Mouse (Mus musculus) hindbrain, postnatal 0 days (tissue): Measurements from ENCODE around the gene Asf1a. TPM values are rescaled to one million over a fixed set of nuclear protein-coding genes. Genes with fewer than 3 reads are reported as not detected.
"Not testable (repeated sequence)": the region's sequence is repeated elsewhere in the genome, so short reads cannot be mapped to it uniquely, and the experiment has no call there.

Experiments used
- ATAC-seq: fragments of 200-750 bp; cut with Nextera tagmentation; 2 replicates; pipeline ENCODE4 v1.8.0; 2017; ENCODE audit warnings: mild to moderate bottlenecking, moderate TSS enrichment, moderate library complexity
- DNase-seq: peaks from one replicate; pipeline ENCODE4 v3.0.0-alpha.2; 2015; ENCODE audit warnings: low spot score
- H3K27ac ChIP-seq: fragments of 300-500 bp; sonication (generic); 2 replicates; pipeline ENCODE4 v1.5.1; 2014; ENCODE audit warnings: mild to moderate bottlenecking
- H3K27me3 ChIP-seq: fragments of 300-500 bp; sonication (generic); 2 replicates; pipeline ENCODE4 v1.6.1; 2014; ENCODE audit warnings: low read length, mixed read lengths; ENCODE audit not compliant: insufficient read depth
- H3K36me3 ChIP-seq: fragments of 300-500 bp; sonication (generic); 2 replicates; pipeline ENCODE4 v1.6.1; 2014; ENCODE audit warnings: low read length, mixed read lengths; ENCODE audit not compliant: insufficient read depth
- H3K4me1 ChIP-seq: fragments of 300-500 bp; sonication (generic); 2 replicates; pipeline ENCODE4 v1.6.1; 2014; ENCODE audit warnings: antibody characterized with exemption, low read length, mixed read lengths; ENCODE audit not compliant: insufficient read depth
- H3K4me2 ChIP-seq: fragments of 300-500 bp; sonication (generic); 2 replicates; pipeline ENCODE4 v1.6.1; 2014; ENCODE audit warnings: low read depth, mild to moderate bottlenecking, low read length, moderate library complexity, mixed read lengths
- H3K4me3 ChIP-seq: fragments of 300-500 bp; sonication (generic); 2 replicates; pipeline ENCODE4 v1.5.1; 2014; ENCODE audit warnings: low read length
- H3K9ac ChIP-seq: fragments of 300-500 bp; sonication (generic); replicated peaks from 2 replicates; pipeline ENCODE4 v1.6.1; 2014; ENCODE audit warnings: mild to moderate bottlenecking, low read length, moderate library complexity, mixed read lengths
- H3K9me3 ChIP-seq: fragments of 300-500 bp; sonication (generic); 2 replicates; pipeline ENCODE4 v1.6.1; 2016; ENCODE audit warnings: low read length, mixed read lengths
- CTCF ChIP-seq: IDR thresholded peaks from 2 replicates; pipeline ENCODE4 v1.5.1; 2016; ENCODE audit warnings: antibody characterized with exemption, control low read depth, low read depth
- WGBS: fragments of 180-500 bp; shearing (Covaris S2); extraction: QIAGEN DNeasy Blood & Tissue Kit; methylation state at CpG from one replicate; pipeline ENCODE4 v1.1.7; 2014; 5-methylcytosine and 5-hydroxymethylcytosine counted together
- polyA plus RNA-seq: library from polyadenylated mRNA; unstranded; fragments of >200 nt; fragmentation: Nextera tagmentation; extraction: Ambion mirVana; gene quantifications from 2 replicates; pipeline ENCODE4 v1.2.1, GENCODE M21; 2015
- total RNA-seq: library from RNA; depleted of rRNA; stranded (reverse); fragments of >200 nt; gene quantifications from 2 replicates; pipeline ENCODE4 v1.2.3, GENCODE M21; 2014; rRNA removed

Asf1a gene
- total and polyA plus RNA-seq, 2 experiments from 2014 or later = 25.2 to 67.2 TPM

DNA sequence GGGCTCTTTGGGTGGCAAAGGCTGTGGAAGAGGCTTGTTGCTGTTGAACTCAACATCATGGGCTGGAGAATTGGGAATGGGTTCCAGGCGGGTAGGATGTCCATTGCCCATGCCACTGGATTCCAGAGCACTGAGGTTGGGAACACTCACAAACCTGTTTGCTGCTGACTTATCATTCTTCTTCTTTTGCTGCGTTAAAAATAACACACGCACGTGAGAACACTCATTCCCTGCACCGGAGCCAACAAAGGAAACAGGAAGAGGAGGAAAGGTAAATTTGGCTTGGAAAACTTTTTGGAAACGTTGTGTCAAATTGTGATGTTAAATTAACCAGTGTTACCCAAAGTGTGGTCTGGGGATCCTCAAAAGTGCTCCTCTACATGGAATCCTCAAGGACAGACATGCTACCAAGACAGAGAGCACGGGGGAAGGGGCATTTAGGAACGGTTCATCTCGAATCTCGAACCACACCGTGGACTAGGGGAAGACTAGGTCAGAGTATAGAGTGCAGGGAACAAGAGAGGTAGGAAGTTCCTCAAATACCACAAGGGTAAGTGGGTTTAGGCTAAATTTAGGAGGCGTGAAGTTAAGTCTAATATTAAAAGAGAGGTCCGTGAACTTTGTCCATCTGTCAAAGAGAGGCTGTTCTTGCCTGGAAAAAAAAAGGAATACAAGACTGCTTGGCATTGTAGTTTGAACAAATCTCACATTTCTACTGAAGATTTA, 38.9 kb downstream of the Asf1a start:
- no peak for TF ChIP-seq CTCF
- Histone ChIP-seq H3K9me3 (no peaks in the 10 kb centered on the region), H3K27me3 (no peaks in the 10 kb centered on the region), H3K36me3 (no peaks in the 10 kb centered on the region), H3K4me3 (no peak overlapping the region), H3K9ac (no peak overlapping the region), H3K4me2 (no peak overlapping the region), H3K27ac (no peak overlapping the region), H3K4me1 (no peaks in the 10 kb centered on the region)
- DNase-seq = no peak
- no peak for ATAC-seq
- WGBS = 91% methylated on average over 13 of the region's 13 CpGs

DNA sequence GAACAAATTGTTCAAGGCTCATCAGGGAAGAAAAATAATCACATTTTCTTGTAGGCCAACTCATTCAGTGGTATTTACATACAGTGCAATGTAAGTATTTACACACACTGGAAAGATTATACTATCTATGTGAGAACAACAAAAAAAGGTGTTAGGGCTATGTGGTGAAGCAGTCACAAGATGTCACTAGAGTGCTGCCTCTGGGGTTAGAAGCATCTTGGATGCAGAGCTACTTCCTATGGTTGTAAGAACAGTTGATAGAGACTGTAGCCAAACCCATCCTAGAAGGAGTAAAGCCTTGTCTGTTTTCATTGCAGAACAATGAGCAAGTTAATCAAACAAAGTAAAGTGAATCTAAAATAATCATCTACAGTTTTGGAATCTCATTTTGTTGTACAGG, 45.0 kb downstream of the Asf1a start:
- no peaks in the 10 kb centered on the region for H3K36me3 ChIP-seq
- no peak overlapping the region for H3K27ac ChIP-seq
- no peak overlapping the region for H3K4me3 ChIP-seq
- ATAC-seq (peak; percentile 87), DNase-seq (peak; percentile 83)
- no peaks in the 10 kb centered on the region for H3K4me1 ChIP-seq
- H3K27me3 ChIP-seq = no peaks in the 10 kb centered on the region
- no peak overlapping the region for H3K9ac ChIP-seq
- TF ChIP-seq CTCF = peak; percentile 91
- no peak overlapping the region for H3K4me2 ChIP-seq
- H3K9me3 ChIP-seq = no peaks in the 10 kb centered on the region

DNA sequence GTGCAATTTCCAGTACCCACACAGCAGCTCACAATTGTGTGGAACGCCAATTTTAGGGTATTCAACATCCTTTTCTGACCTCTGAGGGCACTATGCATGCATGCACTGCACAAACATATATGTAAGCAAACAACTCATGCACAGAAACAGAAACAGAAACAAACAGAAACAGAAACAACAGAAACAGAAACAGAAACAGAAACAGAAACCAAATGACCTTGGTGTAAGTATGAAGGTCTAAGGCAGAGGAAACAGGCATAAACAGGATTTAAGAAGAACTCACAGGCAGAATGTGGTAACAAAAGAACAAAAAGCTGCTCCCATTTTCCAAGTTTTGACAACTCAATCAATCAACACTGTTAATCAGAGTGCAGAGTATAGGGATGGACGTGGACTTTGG, 54.1 kb downstream of the Asf1a start:
- no peaks in the 10 kb centered on the region for H3K27me3 ChIP-seq
- no peak overlapping the region for H3K4me3 ChIP-seq
- H3K27ac ChIP-seq = no peak overlapping the region
- no peak overlapping the region for H3K9ac ChIP-seq
- no peaks in the 10 kb centered on the region for H3K4me1 ChIP-seq
- no peaks in the 10 kb centered on the region for H3K9me3 ChIP-seq
- H3K4me2 ChIP-seq = no peak overlapping the region
- peaks cover 17% of the 10 kb centered on the region; the same call in 1 of the 2 replicates for H3K36me3 ChIP-seq
- no peak for DNase-seq
- no peak for ATAC-seq
- no peak for TF ChIP-seq CTCF
- 84% methylated on average over 2 of the region's 2 CpGs for whole genome bisulfite sequencing

DNA sequence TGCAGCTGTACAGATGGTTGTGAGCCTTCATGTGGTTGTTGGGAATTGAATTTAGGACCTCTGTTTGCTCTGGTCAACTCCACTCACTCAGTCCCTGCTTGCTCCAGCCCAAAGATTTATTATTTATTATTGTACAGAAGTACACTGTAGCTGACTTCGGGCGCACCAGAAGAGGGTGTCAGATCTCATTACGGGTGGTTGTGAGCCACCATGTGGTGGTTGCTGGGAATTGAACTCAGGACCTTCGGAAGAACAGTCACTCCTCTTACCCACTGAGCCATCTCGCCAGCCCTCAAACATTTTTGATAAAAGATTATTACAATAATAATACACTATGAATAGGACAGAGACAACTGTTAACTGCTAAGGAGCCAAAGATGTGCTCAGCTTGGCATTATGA, 57.7 kb downstream of the Asf1a start:
- not testable (repeated sequence) for H3K27me3 ChIP-seq, ATAC-seq, H3K27ac ChIP-seq, DNase-seq, H3K4me2 ChIP-seq, H3K9ac ChIP-seq, H3K4me1 ChIP-seq, H3K4me3 ChIP-seq, H3K9me3 ChIP-seq
- TF ChIP-seq CTCF = 0 out of 2 replicates have a peak, but pooled peaks have one; percentile 10
- peaks cover 13% of the 10 kb centered on the region; the same call in 1 of the 2 replicates for H3K36me3 ChIP-seq
- WGBS = 85% methylated on average over 5 of the region's 5 CpGs

Other genes starting within 250 kb of the Asf1a start
- 15.4 and 16.2 TPM in 2 replicates for gene Cep85l, start 216.8 kb upstream of the Asf1a start, total RNA-seq
- gene Cep85l, start 216.8 kb upstream of the Asf1a start, polyA plus RNA-seq = 7.2 and 8.2 TPM in 2 replicates
- 7.3 and 7.7 TPM in 2 replicates for gene Mcm9, start 33.7 kb downstream of the Asf1a start, total RNA-seq
- 8.0 and 8.8 TPM in 2 replicates for gene Mcm9, start 33.7 kb downstream of the Asf1a start, polyA plus RNA-seq
- gene Fam184a, start 154.4 kb downstream of the Asf1a start, total RNA-seq = 11.6 and 23.4 TPM in 2 replicates
- 14.6 and 15.2 TPM in 2 replicates for gene Fam184a, start 154.4 kb downstream of the Asf1a start, polyA plus RNA-seq